Mouse (Mus musculus): ENCODE results near the gene Slc5a6.
"Not testable (repeated sequence)": the region's sequence is repeated elsewhere in the genome, so short reads cannot be mapped to it uniquely, and the experiment has no call there.

Gene Slc5a6

DNA sequence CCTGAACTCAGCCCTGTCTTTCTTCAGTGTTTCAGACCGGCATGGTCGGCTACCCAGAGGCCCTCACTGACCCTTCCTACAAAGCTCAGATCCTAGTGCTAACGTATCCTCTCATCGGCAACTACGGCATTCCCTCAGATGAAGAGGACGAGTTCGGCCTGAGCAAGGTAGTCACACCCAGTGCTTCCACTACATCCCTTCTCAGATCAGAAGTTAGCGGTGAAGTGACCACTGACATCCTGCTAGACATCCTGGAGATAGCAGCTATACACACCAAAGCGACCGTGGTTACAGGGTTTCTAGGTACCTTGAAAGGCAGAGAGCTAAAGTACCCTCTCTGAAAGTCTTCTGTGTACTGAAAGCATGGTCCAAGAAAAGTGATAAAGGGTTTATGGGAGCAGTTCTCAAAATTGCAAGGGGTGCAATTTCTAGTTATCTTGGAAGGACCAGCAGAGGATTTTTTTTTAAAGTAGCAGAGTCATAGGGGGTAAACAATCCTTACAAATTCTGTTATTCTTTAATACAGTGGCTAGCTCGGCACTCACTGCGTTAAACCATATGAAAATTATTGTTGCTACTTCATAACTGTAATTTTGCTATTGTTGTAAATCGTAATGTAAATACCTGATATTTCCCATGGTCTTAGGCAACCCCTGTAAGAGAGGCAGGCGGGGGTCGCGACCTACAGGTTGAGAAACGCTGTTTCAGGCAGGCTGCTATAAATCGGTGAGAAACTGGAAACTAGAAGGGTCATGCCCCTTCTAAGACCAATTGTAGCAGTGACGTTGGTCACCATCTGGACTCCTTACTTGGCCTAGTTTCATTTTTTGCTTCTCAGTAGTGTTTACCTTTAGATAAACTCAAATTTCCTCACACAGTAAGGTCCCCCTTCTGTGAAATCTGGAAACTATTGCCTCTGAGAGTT is 6.8 kb upstream of the Slc5a6 start:
- DNase-seq, result no peak

DNA sequence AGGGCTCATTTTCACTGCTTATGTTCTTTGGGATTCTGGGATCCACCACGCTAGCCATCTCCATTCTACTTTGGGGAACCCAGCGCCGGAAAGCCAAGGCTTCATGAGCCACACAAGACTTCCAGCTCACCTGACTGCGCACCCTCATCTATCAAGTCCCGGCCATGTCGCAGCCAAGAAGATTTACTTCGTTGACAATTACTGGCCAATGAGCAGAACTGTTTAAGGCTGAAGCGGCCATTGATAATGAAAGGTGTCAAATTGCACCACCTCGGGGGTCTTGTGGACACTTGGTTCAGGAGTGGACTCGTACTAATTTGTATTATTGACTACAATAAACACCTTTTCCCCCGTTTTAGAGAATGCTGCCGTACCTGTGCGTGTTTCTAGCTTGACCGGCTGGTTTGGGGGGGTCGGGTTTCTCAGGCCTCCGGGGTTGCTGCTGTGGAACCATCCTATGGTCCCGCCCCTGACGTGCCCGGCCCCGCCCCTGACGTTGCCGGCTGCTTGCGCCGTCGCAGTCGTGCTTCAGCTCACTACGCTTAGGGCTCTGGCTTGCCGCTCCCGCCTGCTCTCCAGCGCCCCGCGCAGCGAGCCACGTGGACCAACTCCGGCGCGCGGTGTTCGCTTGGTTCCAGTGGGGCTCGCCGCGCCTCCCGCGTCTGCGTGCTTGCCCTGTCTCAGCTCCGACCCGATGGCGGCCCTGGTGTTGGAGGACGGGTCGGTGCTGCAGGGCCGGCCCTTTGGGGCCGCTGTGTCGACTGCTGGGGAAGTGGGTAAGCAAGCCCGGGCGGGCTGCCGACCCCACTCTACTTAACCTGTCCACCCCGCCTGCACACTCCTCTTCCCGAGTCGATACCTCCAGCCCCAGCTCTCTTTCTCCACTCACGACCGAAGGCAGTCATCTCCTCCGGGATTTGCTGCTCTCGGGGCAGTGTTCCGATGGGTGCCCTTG is 5.8 kb upstream of the Slc5a6 start, which contains the start of gene Cad:
Gene Cad, plus strand, starts transcription at position 520 of the 955 bp plus-strand sequence.
- DNase-seq, result peak; percentile 97

DNA sequence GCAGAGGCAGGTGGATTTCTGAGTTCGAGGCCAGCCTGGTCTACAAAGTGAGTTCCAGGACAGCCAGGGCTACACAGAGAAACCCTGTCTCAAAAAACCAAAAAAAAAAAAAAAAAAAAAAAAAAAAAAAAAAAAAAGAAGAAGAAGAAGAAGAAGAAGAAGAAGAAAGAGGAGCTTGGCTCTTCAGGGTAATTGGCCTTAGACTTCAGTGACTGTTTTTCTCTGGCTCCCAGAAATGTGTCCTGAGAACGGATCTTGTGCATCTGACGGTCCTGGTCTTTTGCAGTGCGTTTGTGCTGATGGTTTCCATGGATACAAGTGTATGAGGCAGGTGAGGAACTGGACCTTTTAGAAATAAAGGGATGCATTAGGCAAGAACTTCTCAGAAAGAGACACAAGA is 5.0 kb upstream of the Slc5a6 start:
- DNase-seq, result not testable (repeated sequence)

- DNase-seq, result no peak
Observed at GRCm38 (mm10) chr5:31050427-31050826, 1.7 kb upstream of the Slc5a6 start.

DNA sequence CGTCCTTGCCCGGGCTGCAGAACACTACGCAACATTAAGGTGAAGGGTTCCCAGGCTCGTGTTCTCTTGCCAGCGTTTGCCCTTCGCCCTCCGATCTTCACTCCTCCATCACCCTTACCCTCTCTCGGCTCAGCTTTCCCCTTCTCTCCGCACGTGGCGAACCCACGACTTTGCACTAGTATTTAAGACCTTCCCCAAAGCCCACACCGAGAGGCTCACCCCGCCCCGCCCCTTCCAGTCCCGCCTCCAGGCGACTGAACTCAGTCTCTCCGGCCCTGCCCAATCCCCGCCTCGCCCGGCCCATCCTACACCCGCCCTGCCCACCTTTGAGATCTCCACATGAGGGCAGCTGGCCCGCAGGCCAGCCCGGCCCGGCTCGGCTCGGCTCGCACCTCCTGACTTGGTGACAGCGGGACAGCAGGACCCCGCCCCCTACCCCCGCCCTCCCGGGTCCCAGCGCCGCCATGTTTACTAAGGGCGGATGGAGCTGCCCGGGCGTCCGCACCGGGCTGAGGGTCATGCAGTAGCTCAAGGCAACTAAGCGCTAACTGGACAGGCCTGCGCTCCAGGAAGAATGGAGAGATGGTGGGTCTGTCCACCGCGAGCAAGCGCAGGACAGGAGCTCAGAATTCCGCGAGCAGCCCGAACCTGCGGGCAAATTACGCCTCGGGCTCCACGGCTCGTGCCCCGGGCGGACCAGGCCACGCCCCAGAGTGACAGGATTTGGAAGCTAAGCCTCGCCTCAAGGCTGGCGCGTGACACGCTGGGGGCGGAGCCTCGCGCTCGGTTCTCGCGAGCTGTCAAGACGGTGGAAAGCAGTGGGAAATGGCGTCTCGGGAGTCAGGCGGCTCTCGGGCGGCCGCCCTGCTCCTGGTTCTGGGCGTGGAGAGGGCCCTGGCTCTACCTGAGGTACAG is 619 bp downstream of the Slc5a6 start, which contains the start of gene Atraid:
Gene Atraid, plus strand, starts transcription at position 465 of the 915 bp plus-strand sequence.
- DNase-seq, result peak; percentile 100

- no peak for DNase-seq
Observed at GRCm38 (mm10) chr5:31047074-31047473, 1.6 kb downstream of the Slc5a6 start.

DNA sequence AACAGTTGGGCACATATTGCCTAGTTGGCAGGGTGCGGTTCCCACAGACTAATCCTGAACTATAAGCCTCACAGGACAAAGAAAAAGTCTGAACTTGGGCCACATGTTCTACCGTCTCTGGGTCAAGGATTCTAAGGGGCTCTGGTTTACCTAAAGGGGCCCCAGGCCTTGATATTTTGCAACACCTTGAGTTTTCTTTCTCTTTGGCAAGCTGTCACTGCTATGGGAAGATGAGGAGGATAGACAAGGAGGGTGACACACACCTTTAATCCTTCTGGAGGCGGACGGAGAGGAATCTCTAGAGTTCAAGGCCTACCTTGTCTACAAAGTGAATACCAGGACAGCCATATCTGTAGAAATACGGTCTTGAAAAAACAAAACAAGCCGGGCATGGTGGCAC is 2.3 kb downstream of the Slc5a6 start:
- no peak for DNase-seq

DNA sequence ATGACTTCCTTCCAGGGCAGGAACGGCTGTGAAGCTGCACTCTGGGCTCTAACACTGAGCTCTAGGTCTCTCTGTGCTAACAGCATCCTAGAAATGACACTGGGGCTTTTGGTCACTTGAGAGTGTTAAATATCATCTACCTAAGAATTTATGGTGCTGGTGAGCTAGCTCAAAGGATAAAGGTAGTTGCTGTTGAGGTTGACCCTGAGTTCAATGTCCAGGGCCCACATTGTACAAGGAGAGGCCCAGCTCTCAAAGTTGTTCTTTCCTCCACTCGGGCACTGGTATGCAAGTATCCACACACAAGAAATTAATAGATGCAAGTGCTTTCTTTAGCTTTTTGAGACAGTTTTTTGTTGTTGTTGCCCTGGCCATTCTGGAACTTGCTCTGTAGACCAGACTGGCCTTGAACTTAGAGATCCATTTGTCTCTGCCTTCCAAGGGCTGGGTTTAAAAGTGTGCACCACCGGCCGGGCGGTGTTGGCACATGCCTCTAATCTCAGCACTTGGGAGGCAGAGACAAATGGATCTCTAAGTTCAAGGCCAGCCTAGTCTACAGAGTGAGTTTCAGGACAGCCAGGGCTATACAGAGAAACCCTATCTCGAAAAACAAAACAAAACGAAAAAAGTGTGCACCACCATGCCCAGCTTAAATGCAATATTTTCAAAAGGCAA is 10.4 kb downstream of the Slc5a6 start:
- DNase-seq, result peak; percentile 31

DNA sequence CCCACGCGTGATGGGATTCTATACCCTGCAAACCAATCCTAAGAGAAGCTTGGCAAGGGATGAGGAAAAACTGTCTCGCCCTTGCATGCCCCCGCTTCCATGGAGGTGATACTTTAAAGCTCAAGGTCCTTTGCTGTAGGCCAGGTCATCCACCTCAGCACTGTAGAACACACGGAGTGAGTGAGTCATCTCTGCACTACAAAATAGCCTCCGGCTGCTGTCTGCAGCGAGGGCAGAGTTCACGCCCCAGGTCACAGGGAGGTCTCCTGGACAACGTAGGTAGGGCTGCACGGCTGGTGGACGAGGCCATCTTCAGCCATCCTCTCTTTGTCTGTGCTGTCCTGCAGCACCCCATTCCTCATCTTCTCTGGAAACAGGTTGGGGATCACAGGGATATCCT is 12.2 kb downstream of the Slc5a6 start:
- not testable (repeated sequence) for DNase-seq

GRCm38 (mm10) chr5:31034669-31035068 is 14.1 kb downstream of the Slc5a6 start:
- DNase-seq, result no peak

GRCm38 (mm10) chr5:31031508-31031907 is 17.2 kb downstream of the Slc5a6 start:
- no peak for DNase-seq

- DNase-seq, result no peak
Observed at GRCm38 (mm10) chr5:31030926-31031325, 17.8 kb downstream of the Slc5a6 start.

GRCm38 (mm10) chr5:31024641-31025040 is 24.1 kb downstream of the Slc5a6 start:
- no peak for DNase-seq

DNA sequence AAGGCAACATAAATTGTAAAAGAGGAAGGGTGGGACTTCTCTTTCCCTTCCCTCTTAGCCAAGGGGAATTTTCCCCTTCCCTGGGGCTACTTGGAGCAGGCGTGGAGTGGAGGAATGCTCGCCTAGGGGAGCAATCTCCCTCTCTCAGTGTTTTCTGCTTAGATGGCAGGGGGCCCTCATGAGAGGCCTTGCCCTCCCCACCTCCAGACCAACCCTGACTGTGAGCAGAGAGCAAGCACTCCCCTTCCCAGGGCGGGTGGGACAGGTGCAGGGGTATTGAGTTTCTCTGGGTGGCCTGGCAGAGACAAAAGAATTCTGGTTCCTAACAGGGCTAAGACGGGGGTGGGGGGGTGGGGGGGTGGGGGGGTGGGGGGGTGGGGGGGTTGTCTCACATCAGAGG is 25.5 kb downstream of the Slc5a6 start:
- no peak for DNase-seq

- no peak for DNase-seq
Observed at GRCm38 (mm10) chr5:31022690-31023089, 26.0 kb downstream of the Slc5a6 start.

DNA sequence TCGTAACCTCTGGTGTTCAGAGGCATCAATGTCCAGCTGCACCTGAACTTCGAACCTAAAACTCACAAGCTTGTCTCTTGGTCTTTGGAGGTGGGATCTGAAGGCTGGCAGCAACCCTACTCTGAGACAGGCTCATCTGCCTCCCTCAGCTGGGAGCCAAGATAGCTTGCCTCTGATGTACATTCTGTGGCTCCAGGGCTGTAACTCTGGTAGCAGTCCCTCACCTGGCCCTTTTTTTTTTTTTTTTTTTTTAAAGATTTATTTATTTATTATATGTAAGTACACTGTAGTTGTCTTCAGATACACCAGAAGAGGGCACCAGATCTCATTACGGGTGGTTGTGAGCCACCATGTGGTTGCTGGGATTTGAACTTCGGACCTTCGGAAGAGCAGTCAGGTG is 26.9 kb downstream of the Slc5a6 start:
- DNase-seq, result not testable (repeated sequence)

GRCm38 (mm10) chr5:31015913-31016312 is 32.8 kb downstream of the Slc5a6 start:
- DNase-seq, result no peak

DNA sequence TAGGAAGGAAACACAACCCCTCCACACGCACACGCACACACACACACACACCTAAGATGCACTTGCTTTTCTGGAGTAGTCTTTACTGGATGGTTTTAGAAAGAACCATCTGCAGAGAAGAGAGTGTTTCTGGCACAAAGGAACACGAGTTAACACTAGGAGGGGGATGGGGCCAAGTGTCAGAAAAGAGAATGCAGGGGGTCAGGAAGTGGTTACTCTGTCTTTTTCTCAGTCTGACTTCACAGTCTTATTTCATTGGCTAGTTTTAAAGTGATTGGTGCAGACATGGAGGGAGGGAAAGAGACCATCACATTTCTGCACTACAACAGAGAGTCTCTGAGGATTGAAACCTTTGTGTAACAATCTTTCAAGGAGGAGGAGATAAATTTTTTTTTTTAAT is 36.0 kb downstream of the Slc5a6 start:
- no peak for DNase-seq

GRCm38 (mm10) chr5:31004184-31004583 is 44.5 kb downstream of the Slc5a6 start:
- DNase-seq, result peak; percentile 91

DNA sequence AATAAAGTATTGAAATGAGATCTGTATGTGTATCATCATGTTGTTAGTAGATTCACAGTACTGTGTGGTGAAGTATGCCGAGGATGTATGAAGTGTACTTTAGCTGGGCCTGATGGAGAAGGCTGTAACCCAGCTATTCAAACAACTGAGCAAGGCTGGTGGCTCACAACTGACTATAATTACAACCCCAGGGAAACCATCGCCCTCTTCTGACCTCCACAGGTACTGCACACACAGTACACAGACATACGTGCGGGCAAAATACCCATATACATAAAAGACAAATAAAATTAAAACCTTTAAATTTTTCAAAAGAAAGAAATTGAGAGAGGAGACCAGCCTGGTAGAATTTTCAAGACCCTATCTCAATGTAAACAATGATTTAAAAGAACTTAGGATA is 47.2 kb downstream of the Slc5a6 start:
- DNase-seq, result no peak

DNA sequence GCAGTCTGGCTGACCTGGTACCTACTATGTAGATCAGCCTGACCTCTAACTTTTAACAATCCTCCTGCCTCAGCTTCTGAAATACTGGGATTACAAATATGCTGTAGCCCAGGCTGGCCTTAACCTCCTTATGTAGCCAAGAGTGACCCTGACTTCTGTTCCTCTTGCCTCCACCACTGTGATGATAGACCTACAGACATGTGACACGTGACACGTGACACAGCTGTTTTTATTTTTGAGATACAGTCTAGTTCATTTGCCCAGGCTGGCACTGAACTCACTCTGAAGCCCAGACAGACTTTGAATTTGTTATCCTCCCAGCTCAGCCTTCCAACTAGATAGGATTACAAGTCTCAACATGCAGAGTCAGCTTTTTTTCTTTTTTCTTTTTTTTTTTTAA is 47.7 kb downstream of the Slc5a6 start:
- DNase-seq, result no peak

DNA sequence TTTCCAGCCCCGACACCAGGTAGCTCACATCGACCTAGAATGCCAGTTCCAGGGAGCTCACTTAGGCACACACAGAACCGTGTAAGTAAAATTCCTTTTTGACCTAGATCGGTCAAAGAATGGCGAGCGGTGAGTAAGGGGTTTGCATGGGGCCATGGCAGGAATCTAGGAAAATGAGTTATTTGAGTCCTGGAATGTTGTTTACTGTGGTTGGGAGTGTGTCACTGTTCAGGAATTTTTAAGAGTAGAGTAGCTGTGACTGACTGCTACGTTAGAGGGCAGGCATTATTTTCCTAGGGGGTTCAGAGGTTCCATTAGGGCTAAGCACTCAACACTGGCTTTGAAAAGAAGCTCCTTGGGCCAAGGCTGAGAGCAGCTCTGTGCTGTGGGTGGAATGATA is 48.6 kb downstream of the Slc5a6 start:
- DNase-seq, result no peak

Data from kidney, adult 18-20 months (tissue).